Mouse (Mus musculus) telencephalon, adult 2 months (tissue): ENCODE data around the gene Gpalpp1.

Experiments used
- DNase-seq: peaks from one replicate; pipeline ENCODE4 v3.0.0-alpha.2; 2011; ENCODE audit warnings: low read depth, low spot score

Gpalpp1 gene

GRCm38 (mm10) chr14:76110396-76111221 is at the start of gene Gpalpp1, which contains the start of gene Nufip1:
Gpalpp1 (minus strand) TSS chr14:76110760.
Nufip1 (plus strand) TSS chr14:76110891.
- DNase-seq = peak; percentile 97

- no peak for DNase-seq
Measured at GRCm38 (mm10) chr14:76158192-76158785, 47.7 kb upstream of the Gpalpp1 start.

- no peak for DNase-seq
Measured at GRCm38 (mm10) chr14:76153828-76154227, 43.3 kb upstream of the Gpalpp1 start.

DNA sequence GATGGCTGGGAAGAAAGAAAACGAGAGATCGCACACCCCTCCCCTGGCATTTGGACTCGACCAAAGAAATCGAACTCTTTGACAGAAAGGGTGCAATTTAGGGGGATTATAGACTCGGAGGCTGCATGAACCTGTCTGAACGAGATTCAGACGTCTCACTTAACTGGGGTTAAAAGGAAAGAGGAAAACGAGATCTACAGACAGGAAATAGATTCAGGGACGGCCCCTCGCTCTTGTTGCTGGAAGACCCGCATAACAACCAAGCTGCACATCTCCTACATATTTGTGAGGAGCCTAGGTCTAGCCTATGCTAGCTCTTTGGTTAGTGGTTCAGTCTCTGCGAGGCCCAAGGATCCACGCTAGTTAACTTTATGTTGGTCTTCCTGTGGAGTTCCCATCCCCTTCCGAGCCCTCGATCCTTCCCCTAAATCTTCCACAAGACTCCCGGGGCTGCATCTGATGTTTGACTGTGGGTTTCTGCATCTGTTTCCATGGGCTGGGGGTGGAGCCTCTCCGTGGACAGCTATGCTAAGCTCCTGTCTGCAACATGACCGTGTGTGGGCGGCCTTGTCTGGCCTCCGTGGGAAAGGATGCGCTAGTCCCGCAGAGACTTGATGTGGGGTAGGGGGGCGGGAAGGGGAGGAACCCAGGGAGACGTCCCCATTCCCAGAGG is 42.6 kb upstream of the Gpalpp1 start:
- no peak for DNase-seq

GRCm38 (mm10) chr14:76152162-76153002 is 41.8 kb upstream of the Gpalpp1 start:
- DNase-seq = peak; percentile 95

- DNase-seq = no peak
Measured at GRCm38 (mm10) chr14:76151820-76152161, 41.2 kb upstream of the Gpalpp1 start.

DNA sequence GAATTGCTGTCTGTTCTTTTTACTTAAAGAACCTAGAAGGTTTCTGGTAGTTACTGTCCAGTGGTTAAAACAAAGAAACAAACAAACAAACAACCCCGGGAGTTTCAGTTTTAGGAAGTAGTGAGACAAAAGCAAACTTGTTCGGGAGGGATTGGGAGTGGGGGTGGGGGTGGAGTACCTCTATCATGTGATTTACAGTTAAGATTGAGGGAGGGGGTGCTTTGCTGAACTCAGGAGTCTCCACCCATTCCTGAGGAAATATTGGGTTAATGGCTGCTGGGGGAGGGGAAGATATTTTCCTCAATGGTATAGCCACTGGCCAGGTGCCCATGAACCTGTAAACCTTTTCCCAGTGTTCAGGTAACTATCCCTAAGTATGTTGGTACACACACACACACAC is 40.5 kb upstream of the Gpalpp1 start:
- DNase-seq = no peak

- DNase-seq = no peak
Measured at GRCm38 (mm10) chr14:76150499-76150898, 39.9 kb upstream of the Gpalpp1 start.

DNA sequence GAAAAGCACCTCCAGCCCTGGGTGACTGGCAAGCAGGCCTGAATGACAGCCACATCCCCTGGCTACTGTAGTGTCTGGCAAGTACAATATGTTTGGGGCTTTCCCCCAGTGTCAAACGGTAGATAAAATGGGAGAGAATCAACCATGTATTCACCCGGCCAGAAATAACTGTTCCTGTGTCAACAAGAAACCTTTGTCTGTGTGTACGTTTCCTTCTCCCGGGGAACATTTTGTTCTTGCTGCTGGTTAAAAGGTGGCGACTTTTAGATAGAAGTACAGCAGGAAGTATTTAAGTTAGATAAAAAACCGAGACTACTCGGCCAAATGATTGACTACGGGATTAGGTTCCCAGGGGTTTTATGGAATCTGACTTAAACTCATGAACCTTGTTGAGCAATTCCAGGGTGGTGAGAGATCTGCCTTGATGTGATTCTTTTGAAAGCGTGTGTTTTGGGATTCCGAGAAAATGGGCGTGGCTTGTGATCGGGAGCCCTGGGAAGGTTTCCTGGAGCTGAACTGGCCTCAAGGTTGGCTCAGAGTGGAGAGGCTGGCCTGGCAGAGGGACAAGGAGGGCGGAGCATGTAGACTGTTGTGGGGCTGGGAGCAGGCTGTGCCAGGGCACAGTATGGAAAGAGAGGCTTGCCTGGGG is 39.1 kb upstream of the Gpalpp1 start:
- no peak for DNase-seq

DNA sequence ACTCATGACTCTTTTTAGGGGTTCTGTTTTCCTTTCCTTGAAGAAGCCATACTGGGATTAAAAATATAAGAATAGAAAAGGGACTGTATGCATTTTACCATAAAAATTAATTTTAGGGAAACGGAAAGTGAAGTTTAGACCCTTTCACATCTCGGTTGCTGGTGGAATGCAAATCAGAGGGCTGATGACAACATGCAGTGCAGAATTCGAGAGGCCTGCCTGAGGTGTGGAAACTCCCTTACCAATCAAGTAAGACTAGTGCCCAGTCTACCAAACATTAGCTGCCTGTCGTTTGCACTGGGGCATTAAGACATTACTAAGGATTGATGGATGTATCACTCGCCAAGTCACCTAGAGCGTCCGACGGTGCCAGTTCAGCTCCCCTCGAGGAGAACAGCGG is 37.7 kb upstream of the Gpalpp1 start:
- no peak for DNase-seq

DNA sequence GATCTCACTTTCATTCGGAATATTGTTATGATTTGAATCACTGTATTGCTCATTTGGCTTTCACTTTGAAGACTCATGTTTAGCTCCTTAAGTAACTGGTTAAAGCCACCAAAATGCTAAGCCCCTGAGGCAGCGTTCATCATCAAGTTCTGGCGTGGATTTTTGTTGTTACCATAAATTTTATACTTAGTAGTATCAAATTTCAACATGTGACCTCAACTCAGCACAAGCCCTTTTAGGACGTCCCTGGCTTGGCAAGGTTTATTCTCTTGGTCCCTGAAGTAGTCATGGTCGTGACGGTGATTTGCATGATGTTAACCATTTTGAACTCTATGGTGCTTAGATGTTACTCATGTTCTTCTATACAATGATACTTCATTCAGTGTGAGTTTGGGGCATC is 36.5 kb upstream of the Gpalpp1 start:
- DNase-seq = no peak

- no peak for DNase-seq
Measured at GRCm38 (mm10) chr14:76145868-76146267, 35.3 kb upstream of the Gpalpp1 start.

- no peak for DNase-seq
Measured at GRCm38 (mm10) chr14:76145248-76145647, 34.7 kb upstream of the Gpalpp1 start.

DNA sequence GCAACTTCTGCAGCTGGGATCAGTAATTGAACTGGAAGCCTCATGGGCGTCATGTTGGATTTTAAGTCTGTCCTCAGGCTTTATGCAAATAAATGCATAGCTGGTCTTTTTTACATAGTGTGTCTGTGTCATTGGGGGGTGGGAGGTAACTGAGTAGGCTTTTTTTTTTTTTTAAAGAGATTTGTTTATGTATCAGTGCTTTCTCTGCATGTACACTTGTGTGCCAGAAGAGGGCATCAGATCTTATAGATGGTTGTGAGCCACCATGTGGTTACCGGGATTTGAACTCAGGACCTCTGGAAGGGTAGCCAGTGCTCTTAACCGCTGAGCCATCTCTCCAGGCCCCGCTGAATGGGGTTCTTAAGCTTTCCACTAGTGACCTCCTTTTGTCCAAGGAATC is 24.4 kb upstream of the Gpalpp1 start:
- DNase-seq = no peak

DNA sequence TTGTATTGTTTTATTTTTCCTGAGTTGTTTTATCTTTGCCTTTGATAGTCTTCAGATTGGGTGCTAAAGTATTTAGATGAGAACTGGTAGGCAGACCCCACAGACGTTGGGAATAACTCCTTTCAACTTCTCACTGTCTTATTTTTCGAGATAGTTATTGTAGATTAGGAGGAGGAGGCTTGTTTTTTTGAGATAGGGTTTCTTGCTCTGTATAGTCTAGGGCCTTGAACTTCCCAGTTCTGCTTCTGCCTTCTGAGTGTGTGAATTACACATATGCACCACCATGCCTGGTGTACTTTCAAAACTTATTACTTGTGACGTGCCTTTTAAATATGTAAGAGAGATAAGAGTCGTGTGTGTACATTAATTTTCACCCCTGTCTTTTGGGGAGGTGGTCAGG is 17.6 kb upstream of the Gpalpp1 start:
- no peak for DNase-seq

DNA sequence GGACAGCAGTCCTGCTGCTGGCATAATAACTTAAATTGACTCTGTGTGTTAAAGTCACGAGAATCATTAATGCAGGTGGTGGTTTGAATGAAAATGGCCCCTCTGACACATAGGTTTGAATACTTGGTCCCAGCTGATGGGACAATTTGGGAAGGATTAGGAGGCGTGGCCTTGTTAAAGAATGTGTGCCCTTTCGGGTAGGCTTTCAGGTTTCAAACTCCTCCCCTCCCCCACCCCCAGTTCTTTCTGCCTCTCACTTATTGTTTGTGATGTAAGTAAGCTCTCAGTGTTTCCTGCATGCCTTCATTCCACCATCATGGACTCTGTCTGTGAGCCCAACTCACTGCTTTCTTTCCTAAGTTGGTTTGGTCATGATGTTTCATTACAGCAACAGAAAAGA is 16.8 kb upstream of the Gpalpp1 start:
- DNase-seq = no peak

DNA sequence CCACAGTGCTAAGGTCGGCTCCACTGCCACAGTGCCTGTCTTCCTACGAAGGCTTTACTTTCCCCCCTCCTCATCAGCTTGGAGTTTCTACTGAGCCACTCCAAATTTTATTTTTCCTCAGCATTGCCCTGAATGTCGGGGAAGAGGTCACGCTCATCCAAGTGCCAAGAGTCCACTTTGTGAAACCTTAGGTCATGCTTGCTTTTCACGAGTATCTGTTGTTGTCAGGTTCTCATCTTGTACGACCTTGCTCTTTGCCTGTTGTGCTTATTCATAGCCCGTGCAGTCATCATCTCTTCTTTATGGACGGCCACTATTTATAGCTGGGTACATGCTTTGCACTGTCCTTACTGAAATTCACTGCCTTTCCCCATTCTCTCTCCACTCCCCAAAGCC is 12.1 kb upstream of the Gpalpp1 start:
- no peak for DNase-seq

GRCm38 (mm10) chr14:76121901-76122662 is 11.5 kb upstream of the Gpalpp1 start:
- DNase-seq = peak; percentile 11

DNA sequence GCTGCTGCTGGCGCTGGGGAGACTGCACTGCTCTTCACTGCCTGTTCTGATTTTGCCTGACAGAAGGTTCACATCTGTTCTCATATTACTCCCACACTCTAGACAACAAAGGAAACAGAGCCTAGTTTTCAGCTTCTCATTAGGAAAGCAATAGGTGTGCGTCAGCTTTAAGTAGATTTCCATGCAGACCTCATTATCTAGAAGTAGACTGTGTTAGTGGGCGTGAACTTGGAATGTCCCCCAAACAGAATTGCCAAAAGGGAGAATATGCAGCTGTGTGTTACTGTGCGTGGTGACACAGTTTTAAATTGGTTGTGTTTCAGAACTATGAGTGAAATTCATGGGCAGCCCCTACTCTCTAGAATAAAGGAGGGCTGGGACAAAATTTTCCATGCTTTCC is 9.9 kb upstream of the Gpalpp1 start:
- peak; percentile 83 for DNase-seq

DNA sequence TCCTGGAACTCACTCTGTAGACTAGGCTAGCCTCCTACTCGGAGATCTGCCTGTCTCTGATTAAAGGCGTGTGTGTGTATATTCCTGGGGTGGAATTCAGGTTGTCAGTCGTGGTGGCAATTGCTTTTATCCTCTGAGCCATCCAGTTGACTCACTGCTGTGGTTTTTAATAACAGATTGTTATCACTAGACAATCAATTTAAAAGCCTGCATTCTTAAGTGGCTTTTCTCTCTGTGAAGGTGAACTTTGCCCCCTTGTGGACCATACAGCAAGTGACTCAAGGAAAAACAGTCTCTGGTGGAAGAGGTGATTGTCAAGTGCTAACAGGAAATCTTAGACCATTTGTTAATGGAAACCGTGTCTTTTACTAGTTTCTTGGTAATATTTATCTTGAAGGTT is 8.4 kb upstream of the Gpalpp1 start:
- no peak for DNase-seq

DNA sequence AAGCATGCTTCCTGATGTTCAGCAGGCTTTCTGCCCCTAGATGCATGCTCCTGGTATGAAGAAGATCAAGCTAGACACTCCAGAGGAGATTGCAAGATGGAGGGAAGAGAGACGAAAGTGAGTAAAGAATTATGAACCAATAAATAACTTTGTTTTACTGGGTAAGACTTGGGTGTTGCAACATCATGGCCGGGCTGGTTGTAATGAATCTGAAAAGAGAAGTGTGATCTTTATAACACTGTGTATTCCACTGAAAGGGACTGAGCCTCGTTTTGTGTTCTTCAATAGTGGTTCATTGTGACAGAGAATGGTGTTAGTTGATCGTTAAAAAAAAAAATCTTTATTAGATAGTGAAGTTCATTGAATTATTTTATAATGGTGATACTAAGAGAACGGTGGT is 5.2 kb upstream of the Gpalpp1 start:
- no peak for DNase-seq
